Mouse (Mus musculus) E14TG2a.4 (cell line): ENCODE measurements at regions not wholly inside any gene's neighbourhood (a gene's known extent, or its start where the extent isn't known, plus 50 kb on each side); places are given as distances from the start of the nearest gene placed in this dataset.

Source experiments
- CTCF ChIP-seq: conservative IDR thresholded peaks from 2 replicates; pipeline ENCODE4 v1.5.1; 2014; ENCODE audit warnings: low read length
- NANOG ChIP-seq: IDR thresholded peaks from 2 replicates; pipeline ENCODE4 v1.6.1; 2014; ENCODE audit warnings: borderline replicate concordance, low read length, mixed read lengths
- POU5F1 ChIP-seq: IDR thresholded peaks from 2 replicates; pipeline ENCODE4 v1.6.1; 2014; ENCODE audit warnings: low read length, borderline replicate concordance

DNA sequence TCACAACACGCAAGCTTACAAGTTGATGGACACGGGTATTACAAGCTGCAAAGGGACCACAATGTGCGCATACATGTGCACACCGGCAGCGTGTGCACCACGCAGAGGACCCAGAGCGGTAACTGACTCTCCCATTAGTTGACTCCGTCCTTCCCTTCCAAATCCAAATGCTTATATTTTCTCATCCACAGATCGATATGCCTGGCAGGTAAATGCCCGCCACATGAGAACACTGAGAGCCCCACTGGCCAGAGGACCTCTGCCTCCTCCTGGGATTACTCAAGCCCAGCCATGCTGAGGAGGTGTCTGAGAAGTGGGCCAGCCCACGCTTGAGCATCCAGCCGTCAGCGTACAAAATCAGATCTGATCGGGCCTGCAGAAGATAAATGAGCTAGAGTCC, 279.6 kb downstream of the Gm826 start:
- TF ChIP-seq CTCF (no peak), NANOG (no peak), POU5F1 (no peak)
